Mouse (Mus musculus) hindbrain, embryonic 13.5 days (tissue): ENCODE results near the gene H3f3b. TPM values are rescaled to one million over a fixed set of nuclear protein-coding genes. Genes with fewer than 3 reads are reported as not detected.

Source experiments
- ATAC-seq: fragments of 200-750 bp; cut with Nextera tagmentation; 2 replicates; pipeline ENCODE4 v1.8.0; 2017; ENCODE audit warnings: moderate TSS enrichment; ENCODE audit not compliant: low FRiP score
- H3K27ac ChIP-seq: fragments of 300-500 bp; sonication (generic); 2 replicates; pipeline ENCODE4 v1.5.1; 2015; ENCODE audit warnings: inconsistent platforms, mild to moderate bottlenecking, moderate library complexity
- H3K27me3 ChIP-seq: fragments of 300-500 bp; sonication (generic); 2 replicates; pipeline ENCODE4 v1.6.1; 2015; ENCODE audit warnings: mild to moderate bottlenecking, inconsistent platforms
- H3K36me3 ChIP-seq: fragments of 300-500 bp; sonication (generic); 2 replicates; pipeline ENCODE4 v1.6.1; 2015; ENCODE audit warnings: mild to moderate bottlenecking, inconsistent platforms
- H3K4me1 ChIP-seq: fragments of 300-500 bp; sonication (generic); replicated peaks from 2 replicates; pipeline ENCODE4 v1.6.1; 2015; ENCODE audit warnings: inconsistent platforms
- H3K4me2 ChIP-seq: fragments of 300-500 bp; sonication (generic); 2 replicates; pipeline ENCODE4 v1.6.1; 2015; ENCODE audit warnings: inconsistent platforms, mild to moderate bottlenecking, moderate library complexity
- H3K4me3 ChIP-seq: fragments of 300-500 bp; sonication (generic); 2 replicates; pipeline ENCODE4 v1.5.1; 2015; ENCODE audit warnings: mild to moderate bottlenecking, inconsistent platforms
- H3K9ac ChIP-seq: fragments of 300-500 bp; sonication (generic); 2 replicates; pipeline ENCODE4 v1.6.1; 2015; ENCODE audit warnings: mild to moderate bottlenecking, inconsistent platforms
- H3K9me3 ChIP-seq: fragments of 300-500 bp; sonication (generic); 2 replicates; pipeline ENCODE4 v1.6.1; 2016; ENCODE audit warnings: inconsistent platforms
- WGBS: fragments of 180-500 bp; shearing (Covaris S2); methylation state at CpG from one replicate; pipeline ENCODE4 v1.1.7; 2015; 5-methylcytosine and 5-hydroxymethylcytosine counted together
- polyA plus RNA-seq: library from polyadenylated mRNA; unstranded; fragments of >200 nt; fragmentation: Nextera tagmentation; extraction: Ambion mirVana; gene quantifications from 2 replicates; pipeline ENCODE4 v1.2.1, GENCODE M21; 2015

Gene H3f3b
- polyA plus RNA-seq, 1 experiment from 2014 or later = 2,444 TPM

- peak overlapping the region; percentile 80 for H3K9ac ChIP-seq
- H3K9me3 ChIP-seq = no peaks in the 10 kb centered on the region
- 23% methylated on average over 14 of the region's 14 CpGs for WGBS
- 0 out of 2 replicates have a peak, but pooled peaks cover 3% of the 10 kb centered on the region for H3K36me3 ChIP-seq
- H3K27ac ChIP-seq = no peak overlapping the region
- 0 out of 2 replicates have a peak, but pooled peaks cover 7% of the 10 kb centered on the region for H3K27me3 ChIP-seq
- ATAC-seq = no peak
- H3K4me1 ChIP-seq = peaks cover 31% of the 10 kb centered on the region
- peak overlapping the region; percentile 84 for H3K4me2 ChIP-seq
- H3K4me3 ChIP-seq = peak overlapping the region; percentile 61
These were observed 16.1 kb downstream of the H3f3b start for GRCm38 (mm10) chr11:116011529-116012261.

GRCm38 (mm10) chr11:116010948-116011347 is 16.8 kb downstream of the H3f3b start:
- ATAC-seq = no peak
- H3K9ac ChIP-seq = no peak overlapping the region
- no peak overlapping the region for H3K4me3 ChIP-seq
- no peaks in the 10 kb centered on the region for H3K9me3 ChIP-seq
- whole genome bisulfite sequencing = 86% methylated on average over 5 of the region's 5 CpGs
- 0 out of 2 replicates have a peak, but pooled peaks cover 3% of the 10 kb centered on the region for H3K36me3 ChIP-seq
- peaks cover 33% of the 10 kb centered on the region for H3K4me1 ChIP-seq
- H3K4me2 ChIP-seq = no peak overlapping the region
- H3K27me3 ChIP-seq = 0 out of 2 replicates have a peak, but pooled peaks cover 8% of the 10 kb centered on the region
- no peak overlapping the region for H3K27ac ChIP-seq

- Histone ChIP-seq H3K4me2 (no peak overlapping the region), H3K4me3 (no peak overlapping the region), H3K27me3 (peaks cover 15% of the 10 kb centered on the region), H3K9me3 (no peaks in the 10 kb centered on the region), H3K9ac (no peak overlapping the region), H3K27ac (no peak overlapping the region), H3K36me3 (0 out of 2 replicates have a peak, but pooled peaks cover 3% of the 10 kb centered on the region), H3K4me1 (peaks cover 41% of the 10 kb centered on the region)
- no peak for ATAC-seq
- 91% methylated on average over 8 of the region's 8 CpGs for WGBS
These were observed 17.6 kb downstream of the H3f3b start for GRCm38 (mm10) chr11:116010146-116010545.

- H3K27ac ChIP-seq = 0 out of 2 replicates have a peak overlapping the region, but pooled peaks have one; percentile 8
- H3K9ac ChIP-seq = no peak overlapping the region
- no peaks in the 10 kb centered on the region for H3K9me3 ChIP-seq
- no peak for ATAC-seq
- peaks cover 44% of the 10 kb centered on the region for H3K4me1 ChIP-seq
- H3K36me3 ChIP-seq = 0 out of 2 replicates have a peak, but pooled peaks cover 3% of the 10 kb centered on the region
- peaks cover 16% of the 10 kb centered on the region for H3K27me3 ChIP-seq
- no peak overlapping the region for H3K4me3 ChIP-seq
- no peak overlapping the region for H3K4me2 ChIP-seq
- WGBS = 87% methylated on average over 11 of the region's 11 CpGs
These were observed 18.1 kb downstream of the H3f3b start for GRCm38 (mm10) chr11:116009661-116010060.

- Histone ChIP-seq H3K9ac (no peak overlapping the region), H3K27me3 (peaks cover 16% of the 10 kb centered on the region), H3K9me3 (no peaks in the 10 kb centered on the region), H3K4me3 (no peak overlapping the region), H3K27ac (0 out of 2 replicates have a peak overlapping the region, but pooled peaks have one; percentile 8), H3K36me3 (0 out of 2 replicates have a peak, but pooled peaks cover 3% of the 10 kb centered on the region), H3K4me2 (no peak overlapping the region), H3K4me1 (peaks cover 50% of the 10 kb centered on the region)
- ATAC-seq = no peak
- 86% methylated on average over 13 of the region's 13 CpGs for WGBS
These were observed 18.9 kb downstream of the H3f3b start for GRCm38 (mm10) chr11:116008832-116009375.

GRCm38 (mm10) chr11:116008411-116008810 is 19.4 kb downstream of the H3f3b start:
- 0 out of 2 replicates have a peak, but pooled peaks cover 3% of the 10 kb centered on the region for H3K36me3 ChIP-seq
- no peaks in the 10 kb centered on the region for H3K9me3 ChIP-seq
- WGBS = 91% methylated on average over 11 of the region's 11 CpGs
- peaks cover 51% of the 10 kb centered on the region for H3K4me1 ChIP-seq
- H3K9ac ChIP-seq = no peak overlapping the region; the same call in 1 of the 2 replicates
- peaks cover 16% of the 10 kb centered on the region for H3K27me3 ChIP-seq
- no peak overlapping the region for H3K4me3 ChIP-seq
- H3K27ac ChIP-seq = no peak overlapping the region
- ATAC-seq = no peak
- H3K4me2 ChIP-seq = no peak overlapping the region

GRCm38 (mm10) chr11:116007095-116007850 is 20.5 kb downstream of the H3f3b start:
- Histone ChIP-seq H3K9ac (no peak overlapping the region), H3K27ac (no peak overlapping the region), H3K27me3 (peaks cover 9% of the 10 kb centered on the region), H3K4me1 (peaks cover 43% of the 10 kb centered on the region), H3K9me3 (no peaks in the 10 kb centered on the region), H3K4me2 (no peak overlapping the region), H3K4me3 (no peak overlapping the region), H3K36me3 (0 out of 2 replicates have a peak, but pooled peaks cover 3% of the 10 kb centered on the region)
- WGBS = 88% methylated on average over 28 of the region's 28 CpGs
- no peak for ATAC-seq

GRCm38 (mm10) chr11:116005701-116006419 is 21.9 kb downstream of the H3f3b start:
- H3K27ac ChIP-seq = no peak overlapping the region
- H3K4me3 ChIP-seq = 0 out of 2 replicates have a peak overlapping the region, but pooled peaks have one; percentile 34
- H3K9ac ChIP-seq = no peak overlapping the region
- H3K4me2 ChIP-seq = 0 out of 2 replicates have a peak overlapping the region, but pooled peaks have one; percentile 59
- no peaks in the 10 kb centered on the region for H3K9me3 ChIP-seq
- no peak for ATAC-seq
- WGBS = 72% methylated on average over 9 of the region's 9 CpGs
- H3K4me1 ChIP-seq = peaks cover 32% of the 10 kb centered on the region
- H3K36me3 ChIP-seq = 0 out of 2 replicates have a peak, but pooled peaks cover 3% of the 10 kb centered on the region
- peaks cover 9% of the 10 kb centered on the region for H3K27me3 ChIP-seq

- Histone ChIP-seq H3K27ac (peak overlapping the region; percentile 44; the same call in 1 of the 2 replicates), H3K9me3 (no peaks in the 10 kb centered on the region), H3K27me3 (peaks cover 14% of the 10 kb centered on the region), H3K36me3 (0 out of 2 replicates have a peak, but pooled peaks cover 3% of the 10 kb centered on the region), H3K4me3 (peak overlapping the region; percentile 34), H3K4me2 (peak overlapping the region; percentile 59), H3K9ac (peak overlapping the region; percentile 66), H3K4me1 (peaks cover 35% of the 10 kb centered on the region)
- peak; percentile 57 for ATAC-seq
- 5% methylated on average over 54 of the region's 54 CpGs for WGBS
These were observed 22.7 kb downstream of the H3f3b start for GRCm38 (mm10) chr11:116004840-116005700.

GRCm38 (mm10) chr11:116004186-116004823 is 23.5 kb downstream of the H3f3b start:
- 37% methylated on average over 8 of the region's 8 CpGs for WGBS
- 0 out of 2 replicates have a peak, but pooled peaks cover 3% of the 10 kb centered on the region for H3K36me3 ChIP-seq

More at GRCm38 (mm10) chr11:116004186-116004823, 23.5 kb downstream of the H3f3b start:
- peaks cover 18% of the 10 kb centered on the region for H3K27me3 ChIP-seq
- peaks cover 35% of the 10 kb centered on the region for H3K4me1 ChIP-seq
- ATAC-seq = no peak
- peak overlapping the region; percentile 66 for H3K9ac ChIP-seq
- H3K9me3 ChIP-seq = no peaks in the 10 kb centered on the region
- peak overlapping the region; percentile 44; the same call in 1 of the 2 replicates for H3K27ac ChIP-seq
- peak overlapping the region; percentile 34 for H3K4me3 ChIP-seq
- peak overlapping the region; percentile 59 for H3K4me2 ChIP-seq
